Mouse (Mus musculus) cerebral cortex, adult 2 months (tissue): ENCODE data around the gene Tmem53.

Source experiments
- WGBS: fragments of 180-500 bp; shearing (Covaris S2); methylation state at CpG from one replicate; pipeline ENCODE4 v1.1.7; 2018; 5-methylcytosine and 5-hydroxymethylcytosine counted together

Tmem53 gene

DNA sequence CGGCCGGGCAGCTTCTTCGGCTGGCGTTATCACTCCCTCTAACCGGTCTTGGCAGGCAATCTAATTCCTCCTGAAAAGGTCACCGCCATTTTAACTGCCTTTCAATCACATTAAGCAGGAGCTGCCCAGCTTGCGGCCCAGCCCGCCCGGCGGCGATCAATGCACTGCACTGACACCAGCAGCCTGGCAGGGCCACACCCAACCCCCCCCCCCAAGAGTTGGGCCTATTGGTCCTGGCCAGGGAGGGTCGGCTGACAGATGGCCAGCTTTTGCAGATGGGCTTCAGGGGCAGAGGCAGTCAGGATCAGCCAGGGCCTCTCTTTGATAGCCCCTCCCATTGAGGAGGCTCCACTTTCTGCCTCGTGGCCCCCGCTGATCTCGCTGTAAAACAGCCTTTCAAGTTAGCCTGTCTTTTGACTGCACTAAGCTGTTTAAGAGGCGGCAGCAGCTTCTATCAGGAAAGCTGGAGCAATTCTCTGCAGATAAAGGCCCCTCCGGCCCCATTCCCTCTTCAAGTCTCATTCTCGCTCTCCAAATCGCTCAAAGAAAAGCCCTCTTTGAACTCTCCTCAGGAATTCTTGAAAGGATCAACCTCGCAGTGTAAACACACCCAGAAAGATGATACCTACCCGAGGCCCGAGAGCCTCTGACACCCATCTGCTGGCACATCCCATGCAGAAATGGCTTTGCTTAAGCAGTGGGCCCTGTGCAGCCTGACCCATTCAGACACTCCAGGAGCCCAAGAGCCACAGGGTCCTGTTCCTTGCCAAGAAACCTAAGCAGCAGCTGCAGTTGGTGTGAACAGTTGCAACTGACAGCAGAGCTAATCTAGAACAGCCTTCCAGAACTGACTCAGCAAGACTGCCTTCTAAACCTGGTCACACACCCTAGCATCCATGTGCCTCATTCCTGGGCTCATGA, 31.8 kb downstream of the Tmem53 start:
- 65% methylated on average over 22 of the region's 22 CpGs for WGBS

DNA sequence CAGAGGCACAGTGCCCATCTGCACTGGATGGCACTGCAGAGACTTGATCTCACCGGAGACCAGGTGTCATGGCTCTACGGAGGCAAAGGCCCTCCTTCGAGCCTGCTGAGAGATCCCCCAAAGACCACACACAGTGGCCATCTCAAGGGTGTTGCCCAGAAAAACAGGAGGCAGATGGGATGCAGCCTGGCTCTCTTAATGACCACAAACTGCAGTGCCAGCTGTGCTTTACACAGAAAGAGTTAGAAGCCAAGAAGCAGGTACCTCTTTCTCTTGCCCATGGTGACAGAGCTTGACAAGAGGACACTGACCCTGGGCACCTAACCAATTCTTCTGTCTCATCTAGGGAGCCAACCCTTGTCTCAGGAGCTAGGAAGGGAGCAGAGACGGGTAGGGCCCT, 32.6 kb downstream of the Tmem53 start:
- 70% methylated on average over 4 of the region's 4 CpGs for WGBS

DNA sequence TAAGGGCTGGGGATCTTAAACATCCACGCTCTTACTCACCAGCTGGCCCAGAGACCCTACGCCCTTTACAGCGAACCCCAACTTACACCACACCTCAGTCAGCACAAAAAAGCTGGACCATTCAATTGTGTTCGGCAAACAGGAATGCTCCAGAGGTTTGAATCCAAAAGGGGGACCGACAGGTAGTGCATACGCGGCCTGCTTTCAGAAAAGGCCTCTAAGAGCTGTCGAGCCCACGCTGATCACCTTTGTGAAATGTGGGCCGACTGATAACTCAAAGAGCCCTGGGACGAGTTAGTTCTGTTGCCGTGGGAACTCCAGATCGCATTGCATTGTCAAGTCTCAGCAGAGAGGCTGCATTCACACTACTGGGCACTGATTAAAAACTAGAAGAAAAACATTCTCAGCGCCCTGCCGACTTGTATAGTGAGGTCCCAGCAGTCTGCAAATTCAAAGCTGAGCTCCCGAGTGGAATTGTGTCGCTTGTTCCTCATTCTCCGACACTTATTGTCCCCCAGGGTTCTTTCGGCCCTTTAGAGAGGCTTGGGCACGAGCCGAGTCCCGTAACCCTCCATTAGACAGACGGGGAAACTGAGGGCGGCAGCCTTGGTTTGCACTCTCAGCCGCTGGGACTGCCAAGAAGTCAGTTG, 36.7 kb downstream of the Tmem53 start:
- WGBS = 19% methylated on average over 25 of the region's 25 CpGs

DNA sequence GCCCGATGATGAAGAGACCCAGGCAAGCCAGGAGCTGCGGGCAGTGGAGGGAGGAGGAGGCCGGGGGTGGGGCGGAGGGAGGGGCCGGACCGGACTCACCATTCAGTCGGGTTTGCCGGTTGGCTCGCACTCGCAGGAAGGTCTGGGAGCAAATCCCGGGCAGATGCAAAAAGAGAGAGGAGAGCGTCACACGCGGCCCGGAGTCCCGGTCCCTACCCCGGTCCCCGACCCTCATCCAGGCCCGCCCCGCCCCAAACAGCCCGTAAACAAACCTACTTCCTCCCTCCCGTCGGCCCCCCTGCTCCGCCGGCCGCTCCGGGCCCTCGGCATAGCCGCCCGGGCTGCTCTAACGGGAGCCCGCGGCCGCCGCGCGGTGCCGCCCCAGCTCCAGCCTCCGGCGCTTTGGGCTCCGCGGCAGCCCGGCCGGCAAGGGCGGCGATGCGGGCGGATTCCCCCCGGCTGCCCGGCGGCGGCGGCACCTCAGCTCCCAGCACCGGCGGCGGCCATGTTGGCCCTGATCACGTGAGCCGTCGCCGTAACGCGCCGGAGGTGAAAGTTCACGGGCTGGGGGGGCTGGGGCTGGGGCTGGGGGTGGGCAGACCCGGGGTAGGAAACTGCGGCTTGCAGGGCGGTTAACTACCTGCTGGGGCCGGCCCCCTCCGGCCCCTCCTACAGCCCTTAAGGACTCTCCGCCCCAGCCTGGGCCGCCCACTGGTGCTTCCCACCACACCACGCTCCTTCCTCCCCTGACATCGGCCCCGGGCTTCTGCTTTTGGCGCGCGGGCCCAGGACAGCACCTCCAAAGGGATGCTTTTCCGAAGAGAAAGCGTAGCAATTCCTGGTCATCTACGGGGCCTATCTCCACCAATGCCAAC, 37.4 kb downstream of the Tmem53 start:
- under 1% methylated on average over 76 of the region's 80 CpGs for WGBS

DNA sequence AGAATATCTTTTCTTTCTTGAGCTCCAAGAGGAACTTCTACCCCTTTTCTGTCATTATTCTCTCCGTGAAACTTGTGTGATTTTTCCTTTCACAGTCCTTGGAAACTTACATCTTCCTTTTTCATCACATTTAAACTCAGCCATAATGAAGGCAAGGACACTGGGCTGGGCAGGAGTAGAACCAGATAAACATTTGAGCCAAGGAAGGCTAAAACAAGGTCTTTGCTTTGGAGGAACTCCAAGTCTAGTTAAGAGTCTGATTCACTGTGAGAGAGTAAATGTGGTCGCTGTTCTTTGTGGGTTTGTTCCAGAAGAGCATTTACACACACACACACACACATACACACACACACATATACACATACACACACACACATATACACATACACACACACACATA, 39.9 kb downstream of the Tmem53 start:
- 49% methylated on average over 2 of the region's 2 CpGs for WGBS

DNA sequence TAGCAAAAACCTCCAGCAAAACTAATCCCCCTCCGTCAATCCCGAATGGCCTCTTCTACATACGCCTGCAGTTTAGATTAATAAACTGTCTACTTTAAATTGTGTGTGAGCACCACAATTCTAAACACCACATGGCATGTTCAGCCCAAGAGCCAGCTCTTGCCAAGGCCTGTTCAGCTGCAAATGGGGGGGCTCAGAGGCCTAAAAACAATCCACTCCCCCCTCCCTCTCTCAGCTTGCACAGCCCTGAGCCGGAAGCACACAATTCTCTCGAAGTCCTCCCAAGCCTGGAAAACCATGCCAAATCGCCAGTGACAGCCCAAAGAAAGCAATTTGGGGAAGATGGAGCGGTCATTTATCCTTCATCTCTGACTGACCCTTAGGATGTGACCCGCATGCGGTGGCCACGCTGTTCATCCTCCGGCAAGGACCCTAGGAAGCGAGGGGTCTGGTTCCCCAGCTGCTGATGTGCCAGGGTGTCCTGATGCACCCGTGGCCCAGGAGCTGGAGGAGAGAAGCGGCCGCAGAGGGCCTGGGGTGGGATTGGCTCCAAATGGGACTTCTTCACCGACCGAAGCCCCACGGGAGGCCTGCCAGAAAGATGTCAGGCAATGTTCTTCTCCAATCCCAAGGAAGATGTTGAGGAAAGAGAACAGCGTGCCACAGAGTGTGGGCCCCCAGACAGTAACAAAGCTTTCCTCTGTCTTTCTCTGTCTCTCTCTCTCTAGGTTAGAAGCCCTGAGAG, 45.3 kb downstream of the Tmem53 start:
- WGBS = 85% methylated on average over 19 of the region's 19 CpGs

DNA sequence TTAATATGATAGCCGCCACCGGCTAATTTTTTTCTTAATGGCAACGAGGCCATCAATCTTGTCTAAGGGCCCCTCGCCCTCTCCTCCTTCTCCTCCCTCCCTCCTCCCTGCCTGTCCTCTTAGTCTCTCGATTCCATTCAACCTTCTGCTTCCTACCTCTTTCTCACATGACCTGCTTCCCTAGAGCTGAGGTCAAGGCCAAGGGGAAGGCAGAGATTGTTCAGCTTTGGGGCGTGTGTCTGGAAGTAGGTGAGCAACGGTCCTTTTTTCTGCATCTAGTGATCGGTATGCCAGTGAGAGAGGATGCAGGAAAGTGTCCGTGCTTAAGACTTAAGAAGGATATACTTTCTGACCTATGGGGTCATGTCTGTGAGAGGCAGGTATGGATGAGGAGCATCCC, 46.1 kb downstream of the Tmem53 start:
- 90% methylated on average over 9 of the region's 9 CpGs for WGBS

DNA sequence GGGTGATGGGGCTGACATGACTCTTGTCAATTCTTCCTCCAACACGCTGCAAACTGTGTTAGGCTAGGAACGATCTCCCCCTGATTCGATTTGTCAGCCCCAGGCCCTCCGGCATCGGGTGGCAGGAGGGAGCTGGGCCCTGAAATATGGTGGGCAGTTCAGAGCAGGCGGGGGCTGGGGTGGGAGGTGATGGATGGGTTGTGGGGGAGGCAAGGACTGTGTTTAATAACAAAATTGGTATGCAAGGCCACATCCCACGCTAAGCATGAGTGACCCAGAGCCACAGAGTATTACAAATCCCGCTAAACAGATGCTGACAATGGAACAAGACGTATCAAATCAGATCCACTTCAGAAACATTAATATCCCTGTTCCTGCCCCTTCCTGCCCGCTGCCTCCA, 48.2 kb downstream of the Tmem53 start:
- 89% methylated on average over 10 of the region's 10 CpGs for WGBS

DNA sequence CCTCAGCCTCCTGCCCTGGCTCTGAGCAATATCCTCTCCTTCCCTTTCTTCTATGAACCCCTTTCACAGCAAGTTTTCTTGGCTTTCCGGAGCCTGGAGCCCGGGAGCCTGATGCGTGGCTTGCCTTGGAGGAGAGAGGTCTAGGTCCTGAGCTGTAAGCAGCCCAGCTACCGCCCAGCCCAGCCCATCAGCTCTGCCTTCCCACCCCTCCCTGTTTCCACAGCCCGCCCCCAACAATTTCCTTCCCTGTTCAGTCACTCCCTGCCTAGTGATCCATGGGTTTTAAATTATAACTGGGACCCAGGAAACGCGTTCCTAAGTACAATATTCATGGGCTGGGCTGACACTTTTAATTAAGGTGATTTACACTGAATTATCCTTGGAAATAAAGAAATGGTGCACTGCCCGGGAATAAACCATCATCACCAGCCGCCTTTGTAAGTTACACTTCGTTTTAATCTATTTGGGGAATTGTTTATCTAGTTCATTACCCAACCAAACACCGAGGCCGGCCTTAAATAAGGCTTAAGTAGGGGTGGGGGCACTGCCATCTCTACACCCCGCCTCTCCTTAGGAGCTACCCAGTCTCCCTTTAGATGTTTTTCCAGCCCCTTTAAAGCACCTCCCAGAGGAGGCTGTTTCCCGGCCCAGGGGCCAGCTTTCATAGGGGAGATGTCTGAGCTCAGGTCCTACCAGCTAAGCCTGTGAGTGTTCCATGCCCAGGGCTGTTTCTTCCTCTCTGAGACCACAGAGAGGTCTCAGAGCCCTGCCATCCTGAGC, 50.5 kb downstream of the Tmem53 start:
- WGBS = 54% methylated on average over 14 of the region's 14 CpGs

DNA sequence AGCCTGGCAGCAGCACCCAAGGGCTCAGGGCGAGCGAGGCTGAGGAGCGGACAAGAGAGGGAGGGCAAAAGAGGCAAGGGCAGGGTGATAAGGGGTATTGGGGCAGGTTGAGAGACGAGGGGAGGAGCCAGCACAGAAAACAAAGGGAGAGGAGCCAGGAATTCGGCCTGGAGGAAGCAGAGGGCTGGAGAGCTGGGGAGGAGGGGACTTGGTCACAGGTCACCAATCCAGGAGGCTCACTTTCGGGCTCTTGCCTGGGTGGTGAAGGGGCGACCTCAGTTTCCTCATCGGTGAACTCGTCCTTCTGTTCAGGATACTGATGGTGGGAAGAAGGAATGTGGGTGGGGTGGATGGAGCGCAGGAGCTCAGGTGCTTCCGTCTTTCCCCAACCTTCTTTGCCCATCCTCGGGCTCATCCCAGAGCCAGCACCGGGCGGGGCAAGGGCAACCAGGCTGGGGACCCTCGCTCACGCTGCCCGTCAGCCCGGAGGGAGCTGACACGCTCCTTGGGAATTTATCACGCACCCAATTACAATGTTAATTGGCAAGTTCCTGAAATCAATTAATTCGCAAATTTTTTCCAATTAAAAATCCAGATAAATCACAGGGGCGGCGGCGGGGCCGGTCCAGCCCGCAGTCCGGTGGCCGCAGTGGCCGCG, 52.0 kb downstream of the Tmem53 start:
- WGBS = 21% methylated on average over 30 of the region's 30 CpGs

DNA sequence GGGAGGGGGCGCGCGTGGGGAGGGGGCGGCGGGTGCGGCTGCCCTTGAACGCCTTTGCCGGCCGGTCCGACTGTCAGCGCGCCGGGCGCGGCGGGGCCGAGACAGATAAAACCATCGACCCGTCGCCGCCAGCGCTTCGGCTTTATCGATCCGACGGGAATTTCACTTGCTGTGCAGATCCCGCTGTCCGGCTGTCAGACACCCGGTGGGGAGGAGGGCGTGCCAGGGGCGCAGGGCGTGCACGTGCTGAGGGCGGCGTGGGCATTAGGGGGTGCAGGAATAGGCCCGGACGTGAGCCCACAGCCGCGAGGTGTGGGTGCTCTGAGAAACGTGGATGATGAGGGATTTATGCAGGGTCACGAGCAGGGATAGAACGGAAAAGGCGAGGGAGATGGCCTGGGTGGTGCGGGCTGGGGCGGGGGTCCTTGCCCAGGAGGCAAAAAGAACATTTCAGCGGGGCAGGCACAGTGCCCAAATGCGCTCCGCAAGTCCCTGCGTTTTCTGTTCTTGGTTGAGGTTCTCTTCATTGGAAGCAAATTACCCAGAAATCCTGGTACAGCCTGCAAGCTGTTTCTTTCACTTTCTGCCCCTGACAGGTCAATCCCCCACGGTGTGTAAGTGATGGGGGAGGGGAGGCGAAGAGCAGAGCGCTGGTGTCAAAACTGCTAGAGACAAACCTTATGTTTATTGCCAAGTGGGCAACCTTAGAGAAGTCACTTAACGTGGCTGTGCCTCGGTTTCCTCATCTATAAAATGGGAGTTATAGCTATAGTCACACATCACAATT, 52.7 kb downstream of the Tmem53 start:
- 10% methylated on average over 54 of the region's 54 CpGs for WGBS

DNA sequence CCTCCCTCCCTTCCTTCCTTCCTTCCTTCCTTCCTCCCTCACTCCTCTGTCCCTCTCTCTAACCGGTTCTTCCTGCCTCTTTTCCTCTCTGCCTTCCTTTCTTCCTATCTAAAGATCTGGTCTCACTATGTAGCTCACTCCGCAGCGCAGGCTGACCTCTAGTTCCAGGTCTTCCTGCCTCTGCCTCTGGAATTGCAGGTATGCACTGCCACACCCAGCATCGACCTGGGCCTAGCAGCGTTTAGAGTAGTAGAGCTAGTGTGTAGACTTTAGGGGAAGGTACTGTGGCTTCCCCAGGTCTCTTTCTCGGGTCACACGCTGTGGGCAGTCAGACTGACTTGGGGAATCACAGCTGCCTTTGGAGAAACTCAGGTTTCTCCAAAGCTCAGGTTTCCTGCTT, 53.7 kb downstream of the Tmem53 start:
- WGBS = 85% methylated on average over 6 of the region's 7 CpGs

DNA sequence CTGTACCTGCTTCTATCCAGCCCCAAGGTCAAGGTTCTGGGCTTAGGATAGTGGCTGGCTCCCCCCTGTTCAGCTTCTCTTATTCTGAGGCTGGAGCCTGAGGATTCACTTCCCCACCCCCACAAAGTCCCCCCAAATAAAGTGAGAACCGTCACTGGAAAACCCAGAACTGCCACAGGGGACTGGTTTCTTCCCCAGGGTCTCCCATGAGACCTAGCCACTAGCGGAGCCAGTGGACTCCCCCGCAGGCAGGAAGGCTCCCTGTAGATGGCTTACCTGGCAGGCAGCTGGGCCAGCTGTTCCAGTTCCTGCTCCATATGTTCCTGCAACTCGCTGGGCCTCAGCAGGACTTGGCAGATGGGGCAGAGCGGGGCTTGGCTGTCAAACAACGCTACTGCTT, 55.5 kb downstream of the Tmem53 start:
- 74% methylated on average over 6 of the region's 6 CpGs for WGBS

DNA sequence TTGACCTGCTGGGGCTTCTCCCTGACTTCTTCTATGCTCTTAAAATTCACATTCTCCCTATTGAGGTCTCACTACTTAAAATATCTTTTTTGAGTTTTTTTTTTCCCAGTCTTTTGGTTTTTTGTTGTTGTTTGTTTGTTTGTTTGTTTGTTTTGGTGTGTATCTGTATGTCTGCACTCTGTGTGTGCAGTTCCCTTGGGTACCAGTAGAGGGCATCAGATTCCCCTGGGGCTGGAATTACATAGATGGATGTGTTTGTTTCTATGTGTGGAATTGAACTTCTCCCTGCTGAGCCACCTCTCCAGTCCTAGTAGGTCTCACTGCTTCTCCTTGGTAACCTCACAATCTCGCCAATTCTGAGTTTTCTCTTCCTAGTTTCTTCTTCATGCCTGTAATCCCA, 57.7 kb downstream of the Tmem53 start:
- 97% methylated on average over 1 of the region's 1 CpGs for WGBS

DNA sequence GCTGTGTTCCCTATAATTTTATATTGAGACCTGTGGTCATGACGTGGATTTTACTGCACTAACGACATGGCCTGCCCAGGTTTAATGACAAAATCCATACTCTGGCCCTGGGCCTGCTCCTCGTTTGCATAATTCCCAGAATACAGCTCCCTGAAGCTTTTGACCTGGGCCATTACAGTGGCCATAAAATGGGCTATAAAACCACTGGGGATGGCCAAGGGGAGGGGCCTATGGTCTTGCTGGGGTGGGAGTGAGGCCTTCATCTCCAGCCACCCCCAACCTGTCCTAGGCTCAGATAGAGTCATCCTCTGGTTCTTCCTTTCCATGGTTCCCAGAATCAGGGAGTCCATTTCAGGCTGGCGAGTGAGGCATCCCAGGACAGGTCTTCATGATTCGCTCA, 60.1 kb downstream of the Tmem53 start:
- 82% methylated on average over 5 of the region's 5 CpGs for WGBS

DNA sequence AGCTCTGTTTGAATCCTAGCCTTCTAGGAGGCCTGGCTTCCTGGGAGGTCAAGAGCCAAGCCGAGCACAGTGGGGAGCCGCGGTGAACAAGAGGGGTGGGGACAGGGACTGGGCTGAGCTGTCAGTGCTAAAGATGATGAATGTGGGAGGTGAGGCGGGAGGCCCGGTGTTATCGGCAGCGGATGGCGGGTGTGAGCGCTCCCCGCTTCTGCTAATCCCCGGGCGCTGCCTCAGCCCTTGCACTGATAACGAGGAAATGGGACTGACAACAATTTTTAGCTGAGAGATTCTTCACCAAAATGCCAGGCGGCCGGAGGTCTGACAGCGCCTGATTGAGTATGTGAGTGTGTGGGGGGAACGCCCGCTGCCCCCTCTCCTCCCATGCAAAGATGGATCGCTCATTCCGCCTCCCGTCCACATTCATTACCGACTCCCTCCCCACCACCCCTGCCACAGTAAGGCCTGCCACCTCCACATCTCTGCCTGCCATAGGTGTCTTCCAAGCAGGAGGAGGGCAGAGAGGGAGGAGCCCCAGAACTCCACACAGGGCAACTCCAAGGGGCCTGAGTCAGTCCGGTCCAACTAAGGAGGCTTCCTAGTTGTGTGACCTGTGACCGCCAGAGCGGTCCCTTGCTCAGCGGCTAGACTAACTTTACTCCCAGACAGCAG, 60.8 kb downstream of the Tmem53 start:
- WGBS = 36% methylated on average over 26 of the region's 26 CpGs

DNA sequence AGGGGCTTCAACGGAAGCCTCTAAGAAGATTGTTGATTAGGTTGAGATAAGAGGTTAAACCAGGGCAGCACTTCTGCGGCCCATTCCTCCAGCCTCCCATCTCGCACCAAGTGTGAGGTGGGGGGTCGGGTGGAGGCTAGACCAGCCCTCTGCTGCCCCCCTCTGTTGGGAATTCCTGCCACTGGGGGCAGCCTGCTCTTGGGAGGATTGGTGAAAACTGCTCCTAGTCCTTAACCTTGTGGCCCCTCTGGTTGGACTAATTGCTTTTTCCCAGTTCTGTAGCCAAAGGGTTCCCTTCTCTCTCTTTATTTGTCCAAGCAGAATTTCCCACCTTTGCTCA, 61.3 kb downstream of the Tmem53 start:
- 35% methylated on average over 4 of the region's 4 CpGs for WGBS

DNA sequence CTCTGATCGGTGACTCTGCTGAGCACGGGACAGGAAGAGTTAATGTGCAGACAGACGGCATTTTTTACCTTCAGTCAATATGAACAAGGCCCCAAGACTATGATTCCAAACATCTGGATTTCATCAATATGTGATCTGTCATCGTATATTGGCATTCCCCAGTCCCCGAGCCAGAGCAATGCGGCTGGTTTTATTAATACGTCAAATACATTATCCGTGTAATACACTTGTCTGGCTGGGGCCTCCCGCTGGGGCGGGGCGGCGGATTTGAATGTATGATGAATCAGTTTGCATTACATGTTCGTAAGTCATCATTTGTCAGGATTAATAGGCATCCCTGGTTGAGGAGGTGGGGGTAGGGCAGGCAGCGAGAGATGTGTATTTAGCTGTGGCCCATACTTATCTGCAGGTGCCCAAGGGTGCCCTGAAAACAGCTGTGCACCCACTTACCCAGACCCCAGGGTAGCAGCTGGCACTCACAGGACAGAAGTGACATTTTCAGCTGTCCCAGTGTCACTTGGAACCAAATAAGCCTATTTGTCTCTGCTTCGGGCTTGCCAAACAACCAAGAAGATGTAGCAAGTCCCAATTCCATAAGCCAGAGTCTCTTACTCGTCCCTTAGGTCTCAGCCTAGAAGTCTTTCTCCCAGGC, 63.2 kb downstream of the Tmem53 start:
- WGBS = 88% methylated on average over 16 of the region's 16 CpGs
